Comparison of ENCODE assay signal across 9 mouse cellular contexts in genomic region chrX:103704024-103704423, GRCm38 (mm10).
DNase-seq lines count a peak whose midpoint lies in the region; ATAC-seq and TF ChIP-seq lines count a peak whose summit lies in the region.
"Had no signal": no experiment of that assay in that cellular context is flagged by ENCODE, and none has a peak within 500 bp of the region (broad histone marks: within the 10 kb centered on the region; RNA-seq: fewer than 3 reads in every experiment).

No protein-coding gene starts in this region.

- no peak for TF ChIP-seq RAD21 in MEL (IDR thresholded peaks at IDR 0.05; ENCODE audit: low read depth, low read length)

- no peak overlapping the region for H3K9ac ChIP-seq in kidney, embryonic 16.5 days (replicated peaks; ENCODE audit: low read length)
- no peak overlapping the region for H3K9ac ChIP-seq in MEL (ENCODE audit: control insufficient read depth, low read depth, low read length, poor library complexity, severe bottlenecking)
- H3K9ac ChIP-seq in lung, embryonic 16.5 days (ENCODE audit: low read length): no peak overlapping the region
- H3K9ac ChIP-seq: hindbrain, embryonic 15.5 days had no signal

- TF ChIP-seq POLR2A in kidney, adult 2 months (IDR thresholded peaks at IDR 0.05; ENCODE audit: low read depth, low read length): no peak
- no peak for TF ChIP-seq POLR2A in MEL (IDR thresholded peaks at IDR 0.05; ENCODE audit: control insufficient read depth in 1 of 2, insufficient read depth in 1 of 2, low read depth in 1 of 2, low read length in 2 of 2, poor library complexity in 1 of 2)

- H3K36me3 ChIP-seq in kidney, adult 2 months (ENCODE audit: control insufficient read depth, insufficient read depth, low read length): no peaks in the 10 kb centered on the region
- H3K36me3 ChIP-seq in kidney, embryonic 16.5 days (ENCODE audit: insufficient read depth, low read length): no peaks in the 10 kb centered on the region
- H3K36me3 ChIP-seq in MEL (ENCODE audit: control insufficient read depth in 1 of 2, insufficient read depth in 2 of 2, low read length in 2 of 2): no peaks in the 10 kb centered on the region
- no peaks in the 10 kb centered on the region for H3K36me3 ChIP-seq in lung, embryonic 16.5 days (ENCODE audit: control insufficient read depth, insufficient read depth, low read length)
- H3K36me3 ChIP-seq: hindbrain, embryonic 15.5 days had no signal

- peaks cover under 1% of the 10 kb centered on the region; the same call in 1 of the 2 replicates for H3K4me1 ChIP-seq in kidney, adult 2 months (ENCODE audit: control insufficient read depth, insufficient read depth, low read length)
- H3K4me1 ChIP-seq in kidney, embryonic 16.5 days (ENCODE audit: insufficient read depth, low read length): no peaks in the 10 kb centered on the region
- no peaks in the 10 kb centered on the region for H3K4me1 ChIP-seq in MEL (ENCODE audit: control insufficient read depth in 1 of 2, insufficient read depth in 2 of 2, low read length in 2 of 2)
- H3K4me1 ChIP-seq in lung, embryonic 16.5 days (replicated peaks; ENCODE audit: control insufficient read depth, insufficient read depth, low read length): no peaks in the 10 kb centered on the region; the same call in 1 of the 2 replicates
- H3K4me1 ChIP-seq: hindbrain, embryonic 15.5 days had no signal

- TF ChIP-seq EP300 in MEL (IDR thresholded peaks at IDR 0.05; ENCODE audit: low read depth in 1 of 2, low read length in 2 of 2): no peak

- 51% methylated on average over 4 of the region's 4 CpGs for WGBS in kidney, adult 2 months
- 69% methylated on average over 4 of the region's 4 CpGs for WGBS in kidney, embryonic 16.5 days
- 40% methylated on average over 4 of the region's 4 CpGs for WGBS in lung, embryonic 16.5 days

- no peaks in the 10 kb centered on the region for H3K9me3 ChIP-seq in kidney, embryonic 16.5 days (ENCODE audit: low read length)
- H3K9me3 ChIP-seq in MEL (replicated peaks; ENCODE audit: insufficient read depth, low read length): no peaks in the 10 kb centered on the region
- H3K9me3 ChIP-seq in lung, embryonic 16.5 days (ENCODE audit: control insufficient read depth, low read length): no peaks in the 10 kb centered on the region
- H3K9me3 ChIP-seq: hindbrain, embryonic 15.5 days had no signal

- no peak for ATAC-seq in kidney, embryonic 16.5 days (ENCODE audit: low FRiP score, low TSS enrichment)
- ATAC-seq in lung, embryonic 16.5 days (ENCODE audit: low read depth): peak; percentile 64; the same call in 1 of the 2 replicates

- H3K4me3 ChIP-seq in kidney, adult 2 months (ENCODE audit: insufficient read depth, low read depth, low read length): no peak overlapping the region
- H3K4me3 ChIP-seq in kidney, embryonic 16.5 days (ENCODE audit: low read length): no peak overlapping the region
- no peak overlapping the region for H3K4me3 ChIP-seq in MEL (ENCODE audit: control insufficient read depth in 1 of 2, insufficient read depth in 1 of 2, low read depth in 2 of 2, low read length in 2 of 2)
- H3K4me3 ChIP-seq in lung, embryonic 16.5 days (ENCODE audit: low read length): no peak overlapping the region
- H3K4me3 ChIP-seq: hindbrain, embryonic 15.5 days had no signal

- H3K4me2 ChIP-seq in kidney, embryonic 16.5 days (replicated peaks; ENCODE audit: low read depth, low read length): no peak overlapping the region
- H3K4me2 ChIP-seq in lung, embryonic 16.5 days (ENCODE audit: low read depth, low read length): no peak overlapping the region
- H3K4me2 ChIP-seq: hindbrain, embryonic 15.5 days had no signal

- no peak for TF ChIP-seq CTCF in kidney, adult 2 months (conservative IDR thresholded peaks at IDR 0.05; ENCODE audit: insufficient read depth, insufficient read length, low read depth, low read length)
- TF ChIP-seq CTCF in MEL (IDR thresholded peaks at IDR 0.05 in 2 of 3, conservative IDR thresholded peaks at IDR 0.05 in 1 of 3; ENCODE audit: control insufficient read depth in 1 of 3, insufficient read depth in 1 of 3, low read depth in 2 of 3, low read length in 3 of 3, poor library complexity in 1 of 3, severe bottlenecking in 1 of 3): no peak

- DNase-seq in kidney, adult 2 months: peak; percentile 33
- DNase-seq in MEL (ENCODE audit: low read depth, low spot score): peak; percentile 2
- DNase-seq in adrenal gland, adult 2 months: peak; percentile 29
- no peak for DNase-seq in thymus, postnatal 25 days
- no peak for DNase-seq in heart, adult 18-20 months
- no peak for DNase-seq in spleen, adult 18-20 months

- no peaks in the 10 kb centered on the region for H3K27me3 ChIP-seq in kidney, adult 2 months (replicated peaks; ENCODE audit: control insufficient read depth, insufficient read depth, low read length)
- peaks cover 54% of the 10 kb centered on the region for H3K27me3 ChIP-seq in kidney, embryonic 16.5 days (ENCODE audit: insufficient read depth, low read length)
- H3K27me3 ChIP-seq in MEL (ENCODE audit: control insufficient read depth in 1 of 2, insufficient read depth in 2 of 2, low read length in 2 of 2): no peaks in the 10 kb centered on the region
- H3K27me3 ChIP-seq in lung, embryonic 16.5 days (ENCODE audit: control insufficient read depth, insufficient read depth, low read depth, low read length): peaks cover 13% of the 10 kb centered on the region

- no peak overlapping the region for H3K27ac ChIP-seq in kidney, adult 2 months (ENCODE audit: insufficient read depth, low read depth, low read length)
- no peak overlapping the region for H3K27ac ChIP-seq in kidney, embryonic 16.5 days (ENCODE audit: low read length)
- H3K27ac ChIP-seq in MEL (ENCODE audit: control insufficient read depth, low read depth, low read length): no peak overlapping the region
- H3K27ac ChIP-seq in lung, embryonic 16.5 days (ENCODE audit: low read length): no peak overlapping the region
- H3K27ac ChIP-seq: hindbrain, embryonic 15.5 days had no signal

- no peaks in the 10 kb centered on the region for H3K79me2 ChIP-seq in MEL (ENCODE audit: control insufficient read depth, insufficient read depth, low read length, poor library complexity)

TF ChIP-seq in MEL, 35 proteins besides CTCF, POLR2A, EP300 and RAD21:
- no peak for TF ChIP-seq MYC (IDR thresholded peaks at IDR 0.05; ENCODE audit: low read depth, low read length)
- TF ChIP-seq USF2 (IDR thresholded peaks at IDR 0.05; ENCODE audit: borderline replicate concordance in 1 of 2, insufficient read depth in 1 of 2, low read depth in 1 of 2, low read length in 2 of 2): no peak
- no peak for TF ChIP-seq ZNF384 (IDR thresholded peaks at IDR 0.05; ENCODE audit: low read depth, low read length)
- no peak for TF ChIP-seq RCOR1 (IDR thresholded peaks at IDR 0.05; ENCODE audit: low read depth, low read length)
- no peak for TF ChIP-seq UBTF (IDR thresholded peaks at IDR 0.05; ENCODE audit: borderline replicate concordance, insufficient read depth, low read depth, low read length)
- no peak for TF ChIP-seq NELFE (IDR thresholded peaks at IDR 0.05; ENCODE audit: low read depth, low read length)
- TF ChIP-seq KAT2A (conservative IDR thresholded peaks at IDR 0.05; ENCODE audit: low read depth, low read length): no peak
- no peak for TF ChIP-seq MYB (IDR thresholded peaks at IDR 0.05; ENCODE audit: low read depth, low read length)
- no peak for TF ChIP-seq NRF1 (IDR thresholded peaks at IDR 0.05; ENCODE audit: insufficient read depth, low read depth, low read length, poor library complexity, severe bottlenecking)
- TF ChIP-seq POLR2AphosphoS2 (IDR thresholded peaks at IDR 0.05; ENCODE audit: low read length): no peak
- TF ChIP-seq MEF2A (IDR thresholded peaks at IDR 0.05; ENCODE audit: extremely low read depth, insufficient replicate concordance, low read depth, low read length, poor library complexity, severe bottlenecking): no peak
- no peak for TF ChIP-seq BHLHE40 (IDR thresholded peaks at IDR 0.05; ENCODE audit: borderline replicate concordance, low read depth, low read length)
- TF ChIP-seq SIN3A (IDR thresholded peaks at IDR 0.05; ENCODE audit: low read length): no peak
- no peak for TF ChIP-seq SMC3 (IDR thresholded peaks at IDR 0.05; ENCODE audit: low read depth, low read length)
TF ChIP-seq in MEL: peak in this region for 0.

Comparison
In these comparisons a context has a peak if more than half of its experiments do, and no peak if none do; other contexts are left out.
1. DNase-seq: peak in kidney, adult 2 months (single experiment), MEL (single experiment) and adrenal gland, adult 2 months (single experiment); none in thymus, postnatal 25 days (single experiment), heart, adult 18-20 months (0 of 2) and spleen, adult 18-20 months (0 of 2).